Comparison of ENCODE assay signal across 12 mouse cellular contexts in genomic region chr13:75726569-75727373, GRCm38 (mm10). TPM values are rescaled to one million over a fixed set of nuclear protein-coding genes. Genes with fewer than 3 reads are reported as not detected.
DNase-seq lines count a peak whose midpoint lies in the region; ATAC-seq lines count a peak whose summit lies in the region.
"Had no signal": no experiment of that assay in that cellular context is flagged by ENCODE, and none has a peak within 500 bp of the region (broad histone marks: within the 10 kb centered on the region; RNA-seq: fewer than 3 reads in every experiment).

No protein-coding gene starts in this region.

- no peak overlapping the region for H3K9ac ChIP-seq in forebrain, embryonic 11.5 days (ENCODE audit: low read length)
- H3K9ac ChIP-seq in kidney, embryonic 15.5 days, result no peak overlapping the region
- no peak overlapping the region for H3K9ac ChIP-seq in forebrain, embryonic 12.5 days
- H3K9ac ChIP-seq in liver, embryonic 13.5 days, result peak overlapping the region; percentile 58
- H3K9ac ChIP-seq in midbrain, embryonic 13.5 days (replicated peaks), result no peak overlapping the region

- 77% methylated on average over 4 of the region's 4 CpGs for WGBS in forebrain, embryonic 11.5 days
- 71% methylated on average over 4 of the region's 4 CpGs for WGBS in forebrain, embryonic 10.5 days
- 55% methylated on average over 4 of the region's 4 CpGs for WGBS in kidney, embryonic 15.5 days
- WGBS in forebrain, embryonic 12.5 days, result 63% methylated on average over 4 of the region's 4 CpGs
- 69% methylated on average over 4 of the region's 4 CpGs for WGBS in liver, embryonic 13.5 days (ENCODE audit: insufficient replicate concordance)
- 85% methylated on average over 4 of the region's 4 CpGs for WGBS in midbrain, embryonic 13.5 days

- H3K4me3 ChIP-seq in forebrain, embryonic 11.5 days (ENCODE audit: low read depth, low read length), result no peak overlapping the region
- H3K4me3 ChIP-seq in forebrain, embryonic 10.5 days, result no peak overlapping the region
- no peak overlapping the region for H3K4me3 ChIP-seq in kidney, embryonic 15.5 days (replicated peaks)
- H3K4me3 ChIP-seq in forebrain, embryonic 12.5 days (replicated peaks), result no peak overlapping the region
- H3K4me3 ChIP-seq in liver, embryonic 13.5 days (replicated peaks), result no peak overlapping the region
- H3K4me3 ChIP-seq in midbrain, embryonic 13.5 days (replicated peaks), result no peak overlapping the region

- no peaks in the 10 kb centered on the region for H3K9me3 ChIP-seq in forebrain, embryonic 11.5 days (ENCODE audit: control insufficient read depth, low read length)
- no peaks in the 10 kb centered on the region for H3K9me3 ChIP-seq in forebrain, embryonic 10.5 days
- H3K9me3 ChIP-seq in kidney, embryonic 15.5 days (replicated peaks), result no peaks in the 10 kb centered on the region
- no peaks in the 10 kb centered on the region for H3K9me3 ChIP-seq in forebrain, embryonic 12.5 days
- no peaks in the 10 kb centered on the region for H3K9me3 ChIP-seq in liver, embryonic 13.5 days (replicated peaks)
- no peaks in the 10 kb centered on the region for H3K9me3 ChIP-seq in midbrain, embryonic 13.5 days

- peak; percentile 60; the same call in 1 of the 2 replicates for ATAC-seq in forebrain, embryonic 11.5 days (replicated peaks; ENCODE audit: low FRiP score)
- ATAC-seq in kidney, embryonic 15.5 days (replicated peaks; ENCODE audit: low FRiP score), result peak; percentile 75; the same call in 1 of the 2 replicates
- ATAC-seq in forebrain, embryonic 12.5 days (ENCODE audit: low FRiP score), result peak; percentile 51; the same call in 1 of the 2 replicates
- no peak for ATAC-seq in liver, embryonic 13.5 days (ENCODE audit: low read depth)
- no peak for ATAC-seq in midbrain, embryonic 13.5 days

- no peak for DNase-seq in forebrain, embryonic 11.5 days (ENCODE audit: low spot score)
- no peak for DNase-seq in forebrain, embryonic 10.5 days (ENCODE audit: extremely low spot score, low spot score)
- DNase-seq in kidney, postnatal 14 days, result no peak
- DNase-seq in liver, embryonic 13.5 days, result no peak
- DNase-seq in right cerebral cortex, postnatal 4 days, result no peak
- DNase-seq: cerebellum, postnatal 10 days; heart, postnatal 10 days; lung, adult 18-20 months had no signal

- no peaks in the 10 kb centered on the region for H3K4me1 ChIP-seq in forebrain, embryonic 11.5 days (replicated peaks; ENCODE audit: control insufficient read depth, insufficient read depth, low read length)
- peaks cover 13% of the 10 kb centered on the region for H3K4me1 ChIP-seq in forebrain, embryonic 10.5 days
- peaks cover 9% of the 10 kb centered on the region; the same call in 1 of the 2 replicates for H3K4me1 ChIP-seq in kidney, embryonic 15.5 days
- peaks cover 3% of the 10 kb centered on the region; the same call in 1 of the 2 replicates for H3K4me1 ChIP-seq in forebrain, embryonic 12.5 days
- H3K4me1 ChIP-seq in liver, embryonic 13.5 days (replicated peaks), result peaks cover 84% of the 10 kb centered on the region
- H3K4me1 ChIP-seq in midbrain, embryonic 13.5 days (replicated peaks), result 0 out of 2 replicates have a peak, but pooled peaks cover 2% of the 10 kb centered on the region

- no peak overlapping the region for H3K4me2 ChIP-seq in forebrain, embryonic 11.5 days (ENCODE audit: low read depth, low read length, severe bottlenecking)
- H3K4me2 ChIP-seq in kidney, embryonic 15.5 days, result no peak overlapping the region
- no peak overlapping the region for H3K4me2 ChIP-seq in forebrain, embryonic 12.5 days
- H3K4me2 ChIP-seq in liver, embryonic 13.5 days, result 0 out of 2 replicates have a peak overlapping the region, but pooled peaks have one; percentile 35
- no peak overlapping the region for H3K4me2 ChIP-seq in midbrain, embryonic 13.5 days (replicated peaks)

- no peaks in the 10 kb centered on the region for H3K27me3 ChIP-seq in forebrain, embryonic 11.5 days (ENCODE audit: control insufficient read depth, insufficient read depth, low read length)
- H3K27me3 ChIP-seq in forebrain, embryonic 10.5 days (ENCODE audit: poor library complexity, severe bottlenecking), result no peaks in the 10 kb centered on the region
- H3K27me3 ChIP-seq in kidney, embryonic 15.5 days, result no peaks in the 10 kb centered on the region
- H3K27me3 ChIP-seq in forebrain, embryonic 12.5 days, result no peaks in the 10 kb centered on the region
- no peaks in the 10 kb centered on the region for H3K27me3 ChIP-seq in liver, embryonic 13.5 days
- no peaks in the 10 kb centered on the region for H3K27me3 ChIP-seq in midbrain, embryonic 13.5 days

- no peak overlapping the region for H3K27ac ChIP-seq in forebrain, embryonic 11.5 days (ENCODE audit: low read depth, low read length)
- no peak overlapping the region for H3K27ac ChIP-seq in forebrain, embryonic 10.5 days
- H3K27ac ChIP-seq in kidney, embryonic 15.5 days, result 0 out of 2 replicates have a peak overlapping the region, but pooled peaks have one; percentile 27
- no peak overlapping the region for H3K27ac ChIP-seq in forebrain, embryonic 12.5 days
- H3K27ac ChIP-seq in liver, embryonic 13.5 days, result peak overlapping the region; percentile 81
- H3K27ac ChIP-seq in midbrain, embryonic 13.5 days, result no peak overlapping the region
- H3K27ac ChIP-seq: stomach, postnatal 0 days had no signal

- no peaks in the 10 kb centered on the region for H3K36me3 ChIP-seq in forebrain, embryonic 11.5 days (ENCODE audit: control insufficient read depth, insufficient read depth, low read length)
- H3K36me3 ChIP-seq in forebrain, embryonic 10.5 days (replicated peaks), result no peaks in the 10 kb centered on the region
- no peaks in the 10 kb centered on the region for H3K36me3 ChIP-seq in kidney, embryonic 15.5 days
- H3K36me3 ChIP-seq in forebrain, embryonic 12.5 days (replicated peaks), result no peaks in the 10 kb centered on the region
- peaks cover 47% of the 10 kb centered on the region for H3K36me3 ChIP-seq in liver, embryonic 13.5 days
- H3K36me3 ChIP-seq in midbrain, embryonic 13.5 days, result no peaks in the 10 kb centered on the region

RNA-seq across cellular contexts. Expression of gene Ell2, which starts 20.2 kb away (rescaled TPM):
- polyA plus RNA-seq in forebrain, embryonic 11.5 days (2014; fragmentation: Nextera tagmentation; extraction: Ambion mirVana), result 3.3 and 3.5 TPM in 2 replicates
- polyA plus RNA-seq in forebrain, embryonic 10.5 days (2016; fragmentation: Nextera tagmentation; extraction: Ambion mirVana), result 5.3 and 5.4 TPM in 2 replicates
- 4.7 and 5.2 TPM in 2 replicates for polyA plus RNA-seq in kidney, embryonic 15.5 days (2015; fragmentation: Nextera tagmentation; extraction: Ambion mirVana)
- polyA plus RNA-seq in forebrain, embryonic 12.5 days (2016; fragmentation: Nextera tagmentation; extraction: Ambion mirVana), result 2.3 and 3.2 TPM in 2 replicates
- 38.2 and 49.6 TPM in 2 replicates for polyA plus RNA-seq in liver, embryonic 13.5 days (2015; fragmentation: Nextera tagmentation; extraction: Ambion mirVana)
- 2.5 and 2.8 TPM in 2 replicates for polyA plus RNA-seq in midbrain, embryonic 13.5 days (2015; fragmentation: Nextera tagmentation; extraction: Ambion mirVana)

Comparison
In these comparisons a context has a peak if more than half of its experiments do, and no peak if none do; other contexts are left out.
1. ATAC-seq: peak in forebrain, embryonic 11.5 days (single experiment), kidney, embryonic 15.5 days (single experiment) and forebrain, embryonic 12.5 days (single experiment); none in liver, embryonic 13.5 days (single experiment) and midbrain, embryonic 13.5 days (single experiment).
2. H3K27ac ChIP-seq: peak in kidney, embryonic 15.5 days (single experiment) and liver, embryonic 13.5 days (single experiment); none in forebrain, embryonic 11.5 days (single experiment), forebrain, embryonic 10.5 days (single experiment), forebrain, embryonic 12.5 days (single experiment) and midbrain, embryonic 13.5 days (single experiment).